Mouse (Mus musculus) forebrain, embryonic 14.5 days (tissue): ENCODE measurements around the gene Mrps9. TPM values are rescaled to one million over a fixed set of nuclear protein-coding genes. Genes with fewer than 3 reads are reported as not detected.

ENCODE experiments used
- ATAC-seq: fragments of 200-750 bp; cut with Nextera tagmentation; 2 replicates; pipeline ENCODE4 v1.8.0; 2017; ENCODE audit warnings: mild to moderate bottlenecking, moderate library complexity
- DNase-seq: peaks from one replicate; pipeline ENCODE4 v3.0.0-alpha.2; 2015; ENCODE audit warnings: low spot score
- H3K27ac ChIP-seq: fragments of 300-500 bp; sonication (generic); 2 replicates; pipeline ENCODE4 v1.5.1; 2014; ENCODE audit warnings: low read depth, mild to moderate bottlenecking, control low read depth, low read length, moderate library complexity
- H3K27me3 ChIP-seq: fragments of 300-500 bp; sonication (generic); replicated peaks from 2 replicates; pipeline ENCODE4 v1.6.1; 2014; ENCODE audit warnings: low read length, control low read depth, mixed read lengths; ENCODE audit not compliant: control insufficient read depth, insufficient read depth
- H3K36me3 ChIP-seq: fragments of 300-500 bp; sonication (generic); 2 replicates; pipeline ENCODE4 v1.6.1; 2014; ENCODE audit warnings: low read length, control low read depth; ENCODE audit not compliant: control insufficient read depth, insufficient read depth
- H3K4me1 ChIP-seq: fragments of 300-500 bp; sonication (generic); 2 replicates; pipeline ENCODE4 v1.6.1; 2014; ENCODE audit warnings: antibody characterized with exemption, low read length, control low read depth; ENCODE audit not compliant: control insufficient read depth, insufficient read depth
- H3K4me2 ChIP-seq: fragments of 300-500 bp; sonication (generic); 2 replicates; pipeline ENCODE4 v1.6.1; 2014; ENCODE audit warnings: mild to moderate bottlenecking, control low read depth, low read length
- H3K4me3 ChIP-seq: fragments of 300-500 bp; sonication (generic); 2 replicates; pipeline ENCODE4 v1.5.1; 2014; ENCODE audit warnings: low read depth, low read length, control low read depth
- H3K9ac ChIP-seq: fragments of 300-500 bp; sonication (generic); 2 replicates; pipeline ENCODE4 v1.6.1; 2014; ENCODE audit warnings: mild to moderate bottlenecking, low read length, control low read depth, moderate library complexity
- H3K9me3 ChIP-seq: fragments of 300-500 bp; sonication (generic); replicated peaks from 2 replicates; pipeline ENCODE4 v1.6.1; 2016; ENCODE audit warnings: low read length, control low read depth, mixed read lengths; ENCODE audit not compliant: control insufficient read depth
- WGBS: fragments of 180-500 bp; shearing (Covaris S2); extraction: QIAGEN DNeasy Blood & Tissue Kit; methylation state at CpG from one replicate; pipeline ENCODE4 v1.1.7; 2014; 5-methylcytosine and 5-hydroxymethylcytosine counted together
- polyA plus RNA-seq: library from polyadenylated mRNA; unstranded; fragments of >200 nt; fragmentation: Nextera tagmentation; extraction: Ambion mirVana; gene quantifications from 2 replicates; pipeline ENCODE4 v1.2.1, GENCODE M21; 2014

The Mrps9 gene
- polyA plus RNA-seq, 1 experiment from 2014 or later = 48.0 TPM

DNA sequence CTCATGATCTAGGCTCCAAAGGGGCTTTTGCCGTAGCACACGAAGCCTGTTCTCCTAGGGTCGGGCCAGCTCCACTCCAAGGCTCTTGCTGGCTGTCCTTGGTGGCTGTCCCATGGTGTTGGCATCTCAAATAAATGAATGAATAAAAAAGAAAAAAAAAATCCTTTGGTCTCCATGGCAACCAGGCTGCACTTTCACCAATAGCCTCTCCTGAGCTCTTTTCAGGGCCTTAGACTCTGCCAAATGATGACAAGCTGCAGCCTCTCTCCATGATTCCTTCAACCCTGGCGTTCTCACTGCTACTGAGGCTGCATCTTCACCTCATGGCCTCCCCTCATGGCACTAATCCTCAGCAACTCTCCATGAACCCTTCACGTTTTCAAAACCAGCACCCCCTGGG, 72.9 kb downstream of the Mrps9 start:
- H3K9ac ChIP-seq = no peak overlapping the region
- peak; percentile 12; the same call in 1 of the 2 replicates for ATAC-seq
- WGBS = 21% methylated on average over 5 of the region's 5 CpGs
- no peak overlapping the region for H3K4me2 ChIP-seq
- H3K4me3 ChIP-seq = no peak overlapping the region
- no peaks in the 10 kb centered on the region for H3K36me3 ChIP-seq
- no peaks in the 10 kb centered on the region for H3K27me3 ChIP-seq
- H3K27ac ChIP-seq = no peak overlapping the region
- peaks cover 6% of the 10 kb centered on the region; the same call in 1 of the 2 replicates for H3K4me1 ChIP-seq
- peak; percentile 43 for DNase-seq
- no peaks in the 10 kb centered on the region for H3K9me3 ChIP-seq

GRCm38 (mm10) chr1:42933613-42934012, 82.6 kb downstream of the Mrps9 start:
- H3K4me3 ChIP-seq = no peak overlapping the region
- WGBS = 72% methylated on average over 1 of the region's 1 CpGs
- no peak for ATAC-seq
- no peak overlapping the region for H3K9ac ChIP-seq
- no peaks in the 10 kb centered on the region for H3K36me3 ChIP-seq
- no peak overlapping the region for H3K4me2 ChIP-seq
- DNase-seq = no peak
- H3K9me3 ChIP-seq = no peaks in the 10 kb centered on the region
- no peaks in the 10 kb centered on the region for H3K4me1 ChIP-seq
- H3K27ac ChIP-seq = no peak overlapping the region
- H3K27me3 ChIP-seq = no peaks in the 10 kb centered on the region

GRCm38 (mm10) chr1:42948486-42948885, 97.5 kb downstream of the Mrps9 start:
- Histone ChIP-seq H3K4me1 (no peaks in the 10 kb centered on the region; the same call in 1 of the 2 replicates), H3K36me3 (no peaks in the 10 kb centered on the region), H3K27me3 (no peaks in the 10 kb centered on the region), H3K4me3 (no peak overlapping the region), H3K9me3 (no peaks in the 10 kb centered on the region), H3K27ac (no peak overlapping the region), H3K4me2 (no peak overlapping the region), H3K9ac (no peak overlapping the region)
- DNase-seq = no peak
- 85% methylated on average over 4 of the region's 4 CpGs for WGBS
- no peak for ATAC-seq

GRCm38 (mm10) chr1:42952734-42953481, 101.9 kb downstream of the Mrps9 start, which contains the start of gene Gpr45:
Gene Gpr45, plus strand, starts transcription at chr1:42952872.
- DNase-seq (peak; percentile 80), ATAC-seq (peak; percentile 89)
- Histone ChIP-seq H3K27me3 (no peaks in the 10 kb centered on the region), H3K4me1 (peaks cover 5% of the 10 kb centered on the region), H3K4me2 (peak within 1 kb of the TSS; percentile 71), H3K27ac (peak within 1 kb of the TSS; percentile 93), H3K4me3 (peak within 1 kb of the TSS; percentile 82), H3K9ac (peak within 1 kb of the TSS; percentile 98), H3K36me3 (no peaks in the 10 kb centered on the region), H3K9me3 (no peaks in the 10 kb centered on the region)
- under 1% methylated on average over 49 of the region's 71 CpGs for WGBS

DNA sequence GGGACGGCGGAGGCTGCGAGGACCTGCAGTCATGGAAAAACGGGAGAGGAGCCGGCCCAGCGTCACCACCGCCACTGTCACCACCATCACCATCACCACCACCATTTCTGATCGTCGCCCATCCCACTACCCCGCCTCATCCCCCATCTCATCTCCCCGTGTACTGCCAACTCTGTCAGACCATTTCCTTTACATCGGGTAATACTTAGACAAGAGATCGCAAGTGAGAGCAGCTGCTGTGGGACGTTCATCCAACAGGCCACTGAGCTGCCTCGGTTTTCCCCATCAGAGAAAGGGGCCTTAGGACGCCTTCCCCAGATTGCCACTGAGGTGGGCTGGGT, 102.4 kb downstream of the Mrps9 start:
- DNase-seq (peak; percentile 56), ATAC-seq (peak; percentile 71)
- WGBS = 2% methylated on average over 16 of the region's 16 CpGs
- peak overlapping the region; percentile 98 for H3K9ac ChIP-seq
- H3K27me3 ChIP-seq = no peaks in the 10 kb centered on the region
- H3K36me3 ChIP-seq = no peaks in the 10 kb centered on the region
- peak overlapping the region; percentile 82 for H3K4me3 ChIP-seq
- peak overlapping the region; percentile 93 for H3K27ac ChIP-seq
- peak overlapping the region; percentile 71 for H3K4me2 ChIP-seq
- peaks cover 5% of the 10 kb centered on the region for H3K4me1 ChIP-seq
- no peaks in the 10 kb centered on the region for H3K9me3 ChIP-seq

Other genes with a start within 250 kb of the Mrps9 start
- gene Pou3f3, start 155.5 kb upstream of the Mrps9 start, polyA plus RNA-seq = 28.9 and 35.3 TPM in 2 replicates
- gene Gpr45, start 101.6 kb downstream of the Mrps9 start, polyA plus RNA-seq = 27.2 and 27.9 TPM in 2 replicates
- gene Tgfbrap1, start 247.4 kb downstream of the Mrps9 start, polyA plus RNA-seq = 12.9 and 16.3 TPM in 2 replicates
- gene AI597479, start 247.5 kb downstream of the Mrps9 start, polyA plus RNA-seq = 50.4 and 54.4 TPM in 2 replicates